ENCODE assay signal across 9 mouse cellular contexts in genomic region chr14:103843371-103844001, GRCm38 (mm10). TPM values are rescaled to one million over a fixed set of nuclear protein-coding genes. Genes with fewer than 3 reads are reported as not detected.
DNase-seq lines count a peak whose midpoint lies in the region; ATAC-seq and TF ChIP-seq lines count a peak whose summit lies in the region.
"Had no signal": no experiment of that assay in that cellular context is flagged by ENCODE, and none has a peak within 500 bp of the region (broad histone marks: within the 10 kb centered on the region; RNA-seq: fewer than 3 reads in every experiment).

No protein-coding gene starts in this region.

- peak overlapping the region; percentile 93 for H3K4me2 ChIP-seq in embryonic facial prominence, embryonic 14.5 days (ENCODE audit: low read depth, low read length)
- peak overlapping the region; percentile 72 for H3K4me2 ChIP-seq in heart, embryonic 11.5 days
- peak overlapping the region; percentile 83 for H3K4me2 ChIP-seq in kidney, embryonic 14.5 days (replicated peaks; ENCODE audit: low read depth, low read length)
- H3K4me2 ChIP-seq in liver, embryonic 15.5 days: peak overlapping the region; percentile 56
- H3K4me2 ChIP-seq in neural tube, embryonic 11.5 days (ENCODE audit: low read depth): peak overlapping the region; percentile 71

- peaks cover 5% of the 10 kb centered on the region; the same call in 1 of the 2 replicates for H3K4me1 ChIP-seq in embryonic facial prominence, embryonic 14.5 days (ENCODE audit: control insufficient read depth, insufficient read depth, low read length)
- no peaks in the 10 kb centered on the region for H3K4me1 ChIP-seq in heart, embryonic 11.5 days (ENCODE audit: control insufficient read depth, insufficient read depth, low read length)
- 0 out of 2 replicates have a peak, but pooled peaks cover 4% of the 10 kb centered on the region for H3K4me1 ChIP-seq in kidney, embryonic 14.5 days (ENCODE audit: control insufficient read depth, insufficient read depth, low read length)
- H3K4me1 ChIP-seq in liver, embryonic 15.5 days (replicated peaks): no peaks in the 10 kb centered on the region
- H3K4me1 ChIP-seq in neural tube, embryonic 11.5 days (ENCODE audit: control insufficient read depth, insufficient read depth, low read length): peaks cover 5% of the 10 kb centered on the region; the same call in 1 of the 2 replicates
- H3K4me1 ChIP-seq in thymus, adult 2 months (replicated peaks; ENCODE audit: control insufficient read depth, insufficient read depth, low read length): no peaks in the 10 kb centered on the region

- no peaks in the 10 kb centered on the region for H3K36me3 ChIP-seq in embryonic facial prominence, embryonic 14.5 days (ENCODE audit: control insufficient read depth, insufficient read depth, low read length)
- no peaks in the 10 kb centered on the region for H3K36me3 ChIP-seq in heart, embryonic 11.5 days (ENCODE audit: control insufficient read depth, insufficient read depth, low read length)
- no peaks in the 10 kb centered on the region for H3K36me3 ChIP-seq in kidney, embryonic 14.5 days (ENCODE audit: control insufficient read depth, insufficient read depth, low read length)
- H3K36me3 ChIP-seq in liver, embryonic 15.5 days (replicated peaks): no peaks in the 10 kb centered on the region
- no peaks in the 10 kb centered on the region for H3K36me3 ChIP-seq in neural tube, embryonic 11.5 days (ENCODE audit: control insufficient read depth, insufficient read depth, low read length)
- no peaks in the 10 kb centered on the region for H3K36me3 ChIP-seq in thymus, adult 2 months (ENCODE audit: control insufficient read depth, insufficient read depth, low read length)

- DNase-seq in cerebellum, postnatal 10 days: peak; percentile 51 to 57
- DNase-seq in embryonic facial prominence, embryonic 14.5 days (ENCODE audit: low spot score): peak; percentile 53
- DNase-seq in neural tube, embryonic 11.5 days (ENCODE audit: low spot score): peak; percentile 65
- no peak for DNase-seq in thymus, adult 2 months

- H3K9me3 ChIP-seq in embryonic facial prominence, embryonic 14.5 days (ENCODE audit: control insufficient read depth, low read length): no peaks in the 10 kb centered on the region
- H3K9me3 ChIP-seq in heart, embryonic 11.5 days (replicated peaks; ENCODE audit: control insufficient read depth, low read length): no peaks in the 10 kb centered on the region
- H3K9me3 ChIP-seq in kidney, embryonic 14.5 days (ENCODE audit: control insufficient read depth, low read length): no peaks in the 10 kb centered on the region
- H3K9me3 ChIP-seq in liver, embryonic 15.5 days (replicated peaks): no peaks in the 10 kb centered on the region
- no peaks in the 10 kb centered on the region for H3K9me3 ChIP-seq in neural tube, embryonic 11.5 days (ENCODE audit: control insufficient read depth, low read length)

- no peak for TF ChIP-seq CTCF in thymus, adult 2 months (IDR thresholded peaks at IDR 0.05; ENCODE audit: borderline replicate concordance, control insufficient read depth, extremely low read depth, insufficient read depth, low read length, poor library complexity)

- H3K9ac ChIP-seq in embryonic facial prominence, embryonic 14.5 days (ENCODE audit: low read depth, low read length): peak overlapping the region; percentile 65
- peak overlapping the region; percentile 69 for H3K9ac ChIP-seq in heart, embryonic 11.5 days (ENCODE audit: low read depth, low read length)
- H3K9ac ChIP-seq in kidney, embryonic 14.5 days (ENCODE audit: low read depth, low read length): peak overlapping the region; percentile 50; the same call in 1 of the 2 replicates
- no peak overlapping the region for H3K9ac ChIP-seq in liver, embryonic 15.5 days
- peak overlapping the region; percentile 75 for H3K9ac ChIP-seq in neural tube, embryonic 11.5 days (ENCODE audit: low read length)

- WGBS in embryonic facial prominence, embryonic 14.5 days: 0% methylated on average over 30 of the region's 30 CpGs
- under 1% methylated on average over 30 of the region's 30 CpGs for WGBS in heart, embryonic 11.5 days (ENCODE audit: insufficient replicate concordance)
- WGBS in kidney, embryonic 14.5 days: under 1% methylated on average over 30 of the region's 30 CpGs
- under 1% methylated on average over 30 of the region's 30 CpGs for WGBS in liver, embryonic 15.5 days (ENCODE audit: insufficient replicate concordance)
- WGBS in neural tube, embryonic 11.5 days: under 1% methylated on average over 30 of the region's 30 CpGs
- 4% methylated on average over 30 of the region's 30 CpGs for WGBS in thymus, adult 2 months

- peak overlapping the region; percentile 24 for H3K27ac ChIP-seq in embryonic facial prominence, embryonic 14.5 days (replicated peaks; ENCODE audit: low read depth, low read length)
- peak overlapping the region; percentile 57 for H3K27ac ChIP-seq in heart, embryonic 11.5 days (ENCODE audit: low read depth, low read length)
- no peak overlapping the region for H3K27ac ChIP-seq in kidney, embryonic 14.5 days (ENCODE audit: low read depth, low read length)
- H3K27ac ChIP-seq in liver, embryonic 15.5 days (replicated peaks): no peak overlapping the region
- peak overlapping the region; percentile 92 for H3K27ac ChIP-seq in neural tube, embryonic 11.5 days (ENCODE audit: low read depth, low read length)
- no peak overlapping the region for H3K27ac ChIP-seq in thymus, adult 2 months (ENCODE audit: control insufficient read depth, insufficient read depth, low read length)

- peak overlapping the region; percentile 46 for H3K4me3 ChIP-seq in embryonic facial prominence, embryonic 14.5 days (ENCODE audit: low read depth, low read length)
- H3K4me3 ChIP-seq in heart, embryonic 11.5 days (ENCODE audit: low read depth, low read length): peak overlapping the region; percentile 47
- peak overlapping the region; percentile 50 for H3K4me3 ChIP-seq in kidney, embryonic 14.5 days (ENCODE audit: low read length)
- H3K4me3 ChIP-seq in liver, embryonic 15.5 days (replicated peaks): peak overlapping the region; percentile 39
- H3K4me3 ChIP-seq in neural tube, embryonic 11.5 days (ENCODE audit: low read depth, low read length): peak overlapping the region; percentile 67
- no peak overlapping the region for H3K4me3 ChIP-seq in thymus, adult 2 months (ENCODE audit: control insufficient read depth, insufficient read depth, low read length)

- ATAC-seq in cerebellum, adult (ENCODE audit: insufficient number of reproducible peaks, low FRiP score, low TSS enrichment): no peak
- peak; percentile 72 for ATAC-seq in embryonic facial prominence, embryonic 14.5 days (ENCODE audit: low read depth)
- peak; percentile 57 for ATAC-seq in heart, embryonic 11.5 days (replicated peaks; ENCODE audit: insufficient number of reproducible peaks, low FRiP score, low TSS enrichment)
- peak; percentile 76 for ATAC-seq in kidney, embryonic 14.5 days (ENCODE audit: low FRiP score, low TSS enrichment)
- no peak for ATAC-seq in liver, embryonic 15.5 days (ENCODE audit: insufficient read depth)
- peak; percentile 76 for ATAC-seq in neural tube, embryonic 11.5 days (ENCODE audit: insufficient read depth, low FRiP score, low TSS enrichment)

- TF ChIP-seq POLR2A in thymus, adult 2 months (IDR thresholded peaks at IDR 0.05; ENCODE audit: control insufficient read depth, extremely low read depth, insufficient read depth, low read length, poor library complexity): no peak

- H3K27me3 ChIP-seq in embryonic facial prominence, embryonic 14.5 days (replicated peaks; ENCODE audit: control insufficient read depth, insufficient read depth, low read length): peaks cover 8% of the 10 kb centered on the region
- no peaks in the 10 kb centered on the region for H3K27me3 ChIP-seq in heart, embryonic 11.5 days (ENCODE audit: control insufficient read depth, insufficient read depth, low read length)
- H3K27me3 ChIP-seq in kidney, embryonic 14.5 days (ENCODE audit: control insufficient read depth, insufficient read depth, low read length): no peaks in the 10 kb centered on the region
- peaks cover 25% of the 10 kb centered on the region for H3K27me3 ChIP-seq in liver, embryonic 15.5 days
- H3K27me3 ChIP-seq in neural tube, embryonic 11.5 days (ENCODE audit: control insufficient read depth, insufficient read depth, low read length): no peaks in the 10 kb centered on the region
- H3K27me3 ChIP-seq in thymus, adult 2 months (ENCODE audit: control insufficient read depth, insufficient read depth, low read length): 0 out of 2 replicates have a peak, but pooled peaks cover 3% of the 10 kb centered on the region

RNA-seq across cellular contexts. Expression of gene Ednrb, which starts 0.7 kb away (rescaled TPM):
- 51.4 and 56.7 TPM in 2 replicates for polyA plus RNA-seq in embryonic facial prominence, embryonic 14.5 days (2014; fragmentation: Nextera tagmentation; extraction: Ambion mirVana)
- polyA plus RNA-seq in heart, embryonic 11.5 days (2014; fragmentation: Nextera tagmentation; extraction: Ambion mirVana): 96.5 and 115 TPM in 2 replicates
- 25.7 and 37.5 TPM in 2 replicates for polyA plus RNA-seq in kidney, embryonic 14.5 days (2014; fragmentation: Nextera tagmentation; extraction: Ambion mirVana)
- 5.9 and 7.0 TPM in 2 replicates for polyA plus RNA-seq in liver, embryonic 15.5 days (2015; fragmentation: Nextera tagmentation; extraction: Ambion mirVana)
- 160 and 179 TPM in 2 replicates for polyA plus RNA-seq in neural tube, embryonic 11.5 days (2014; fragmentation: Nextera tagmentation; extraction: Ambion mirVana)
- 0.82 and 1.0 TPM in 2 replicates for polyA plus RNA-seq in thymus, adult 2 months (2012; rRNA removed)
- polyA plus RNA-seq: C2C12 had no signal

Comparison
In these comparisons a context has a peak if more than half of its experiments do, and no peak if none do; other contexts are left out.
1. ATAC-seq: peak in embryonic facial prominence, embryonic 14.5 days (single experiment), heart, embryonic 11.5 days (single experiment), kidney, embryonic 14.5 days (single experiment) and neural tube, embryonic 11.5 days (single experiment); none in cerebellum, adult (single experiment) and liver, embryonic 15.5 days (single experiment).
2. H3K27ac ChIP-seq: peak in embryonic facial prominence, embryonic 14.5 days (single experiment), heart, embryonic 11.5 days (single experiment) and neural tube, embryonic 11.5 days (single experiment); none in kidney, embryonic 14.5 days (single experiment), liver, embryonic 15.5 days (single experiment) and thymus, adult 2 months (single experiment).
3. Peak in every context shown above with its lines, with median percentiles within 50 percentile points of each other: H3K4me2 ChIP-seq.